Mouse (Mus musculus): ENCODE results near the gene Asb11.
A peak's percentile ranks its signal among the peaks of the same experiment; 100 is the strongest.

Asb11 gene

GRCm38 (mm10) chrX:164445601-164446000, 8.8 kb downstream of the Asb11 start:
- no peak for DNase-seq (ENCODE audit: low spot score in 2 of 2)

GRCm38 (mm10) chrX:164446106-164446551, 9.3 kb downstream of the Asb11 start:
- peak in 1 of 2 experiments; percentile 4 for DNase-seq (ENCODE audit: low spot score in 2 of 2)

GRCm38 (mm10) chrX:164446835-164447681, 10.3 kb downstream of the Asb11 start:
- DNase-seq (ENCODE audit: low spot score in 2 of 2): no peak

- no peak for DNase-seq (ENCODE audit: low spot score in 2 of 2)
Observed at GRCm38 (mm10) chrX:164447682-164448071, 10.9 kb downstream of the Asb11 start.

GRCm38 (mm10) chrX:164449201-164449600, 12.4 kb downstream of the Asb11 start:
- DNase-seq (ENCODE audit: low spot score in 2 of 2): peak in 1 of 2 experiments; percentile 23

GRCm38 (mm10) chrX:164459205-164459878, 22.5 kb downstream of the Asb11 start:
- DNase-seq (ENCODE audit: low spot score in 2 of 2): no peak

- DNase-seq (ENCODE audit: low spot score in 2 of 2): no peak
Observed at GRCm38 (mm10) chrX:164502258-164502657, 65.5 kb downstream of the Asb11 start.

GRCm38 (mm10) chrX:164505709-164506498, 69.1 kb downstream of the Asb11 start, which contains the start of gene Asb9:
TSS of gene Asb9 (plus strand) at chrX:164506327.
- DNase-seq (ENCODE audit: low spot score in 2 of 2): no peak

GRCm38 (mm10) chrX:164507068-164507467, 70.3 kb downstream of the Asb11 start:
- DNase-seq (ENCODE audit: low spot score in 2 of 2): no peak

GRCm38 (mm10) chrX:164508728-164509127, 71.9 kb downstream of the Asb11 start:
- DNase-seq (ENCODE audit: low spot score in 2 of 2): no peak
